Mouse (Mus musculus) retina, postnatal 7 days (tissue): ENCODE data around the gene Mettl8.

Experiments
- DNase-seq: peaks from one replicate; pipeline ENCODE4 v3.0.0-alpha.2; 2012; ENCODE audit warnings: low read depth, low spot score

Mettl8 gene

GRCm38 (mm10) chr2:71033987-71034386, 21.4 kb downstream of the Mettl8 start:
- no peak for DNase-seq

- no peak for DNase-seq
These were observed 22.4 kb downstream of the Mettl8 start for GRCm38 (mm10) chr2:71033014-71033413.

- DNase-seq, result no peak
These were observed 23.2 kb downstream of the Mettl8 start for GRCm38 (mm10) chr2:71031973-71032794.

- DNase-seq, result no peak
These were observed 24.7 kb downstream of the Mettl8 start for GRCm38 (mm10) chr2:71030663-71031062.

- DNase-seq, result no peak
These were observed 27.8 kb downstream of the Mettl8 start for GRCm38 (mm10) chr2:71027631-71028030.

GRCm38 (mm10) chr2:71026787-71027186, 28.6 kb downstream of the Mettl8 start:
- DNase-seq, result no peak

GRCm38 (mm10) chr2:71025576-71026315, 29.6 kb downstream of the Mettl8 start:
- DNase-seq, result no peak

GRCm38 (mm10) chr2:71023986-71024385, 31.4 kb downstream of the Mettl8 start:
- no peak for DNase-seq

GRCm38 (mm10) chr2:71022991-71023390, 32.4 kb downstream of the Mettl8 start:
- DNase-seq, result no peak

- DNase-seq, result no peak
These were observed 34.7 kb downstream of the Mettl8 start for GRCm38 (mm10) chr2:71020674-71021073.

- no peak for DNase-seq
These were observed 35.5 kb downstream of the Mettl8 start for GRCm38 (mm10) chr2:71019704-71020375.

GRCm38 (mm10) chr2:71019277-71019676, 36.1 kb downstream of the Mettl8 start:
- DNase-seq, result no peak

- DNase-seq, result no peak
These were observed 41.9 kb downstream of the Mettl8 start for GRCm38 (mm10) chr2:71013521-71013920.

- DNase-seq, result no peak
These were observed 43.6 kb downstream of the Mettl8 start for GRCm38 (mm10) chr2:71011816-71012215.

- DNase-seq, result no peak
These were observed 51.0 kb downstream of the Mettl8 start for GRCm38 (mm10) chr2:71004354-71004753.

- DNase-seq, result no peak
These were observed 52.9 kb downstream of the Mettl8 start for GRCm38 (mm10) chr2:71002509-71002908.

GRCm38 (mm10) chr2:70998771-70999170, 56.6 kb downstream of the Mettl8 start:
- DNase-seq, result no peak

- no peak for DNase-seq
These were observed 58.9 kb downstream of the Mettl8 start for GRCm38 (mm10) chr2:70996438-70996837.

- DNase-seq, result no peak
These were observed 59.5 kb downstream of the Mettl8 start for GRCm38 (mm10) chr2:70995900-70996299.

- DNase-seq, result no peak
These were observed 61.6 kb downstream of the Mettl8 start for GRCm38 (mm10) chr2:70993740-70994139.

- no peak for DNase-seq
These were observed 62.7 kb downstream of the Mettl8 start for GRCm38 (mm10) chr2:70992715-70993114.

GRCm38 (mm10) chr2:70990196-70990595, 65.2 kb downstream of the Mettl8 start:
- no peak for DNase-seq
